Comparison of ENCODE assay signal across 8 mouse cellular contexts in the genomic region with DNA sequence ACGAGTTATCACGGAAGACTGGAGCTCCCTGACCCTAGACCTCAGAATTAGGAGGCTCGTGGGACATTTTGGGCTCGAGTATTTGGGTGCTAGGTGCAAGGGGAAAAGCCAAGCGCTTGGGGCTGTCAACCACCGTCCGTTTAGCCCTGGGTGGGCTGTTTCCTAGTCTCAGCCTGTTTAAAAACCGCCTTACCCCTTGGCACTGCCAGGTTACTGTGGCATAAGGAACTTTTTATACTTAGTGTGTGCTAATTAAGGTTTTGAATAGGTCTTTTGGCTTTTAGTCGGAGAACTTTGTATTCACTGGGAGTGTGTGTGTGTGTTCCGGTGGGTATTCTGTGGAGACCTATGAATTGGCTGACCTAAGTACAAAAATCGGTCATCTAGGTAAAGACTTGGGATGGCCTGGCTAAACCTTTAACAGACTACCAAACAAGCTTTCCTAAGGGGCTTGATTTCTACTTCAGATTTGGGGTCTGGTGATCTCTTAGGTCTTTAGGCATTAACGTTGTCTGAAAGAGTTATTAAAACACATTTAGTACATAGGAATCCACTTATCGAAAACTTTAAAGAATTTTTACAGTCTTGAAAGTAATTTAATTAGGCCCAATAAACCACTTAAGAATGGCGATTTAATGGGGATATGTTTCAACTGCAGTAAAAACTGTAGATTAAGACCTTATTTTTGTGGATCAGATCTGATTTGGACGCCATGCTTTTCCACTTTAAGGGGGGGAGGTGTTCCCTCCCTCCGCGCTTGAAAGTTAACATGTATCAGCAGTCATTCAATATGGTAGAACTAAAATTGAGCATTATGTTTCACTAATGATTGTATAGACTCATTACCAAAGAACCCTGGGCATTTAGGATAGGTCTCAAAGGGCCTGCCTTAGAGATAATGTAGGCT. TPM values are rescaled to one million over a fixed set of nuclear protein-coding genes. Genes with fewer than 3 reads are reported as not detected.
A peak's percentile ranks its signal among the peaks of the same experiment; 100 is the strongest.
DNase-seq lines count a peak whose midpoint lies in the region; ATAC-seq lines count a peak whose summit lies in the region.

No protein-coding gene starts in this region.

- H3K9ac ChIP-seq in lung, embryonic 15.5 days, result peak overlapping the region; percentile 64
- peak overlapping the region; percentile 78 for H3K9ac ChIP-seq in intestine, embryonic 14.5 days (ENCODE audit: low read length)
- peak overlapping the region; percentile 88 for H3K9ac ChIP-seq in neural tube, embryonic 13.5 days

- no peaks in the 10 kb centered on the region for H3K27me3 ChIP-seq in lung, embryonic 15.5 days
- no peaks in the 10 kb centered on the region for H3K27me3 ChIP-seq in intestine, embryonic 14.5 days (replicated peaks; ENCODE audit: control insufficient read depth, insufficient read depth, low read length)
- peaks cover 3% of the 10 kb centered on the region for H3K27me3 ChIP-seq in neural tube, embryonic 13.5 days

- WGBS in lung, embryonic 15.5 days, result 32% methylated on average over 17 of the region's 17 CpGs
- 32% methylated on average over 17 of the region's 17 CpGs for WGBS in intestine, embryonic 14.5 days
- WGBS in neural tube, embryonic 13.5 days, result 22% methylated on average over 17 of the region's 17 CpGs

- DNase-seq in lung, postnatal 25 days (ENCODE audit: low spot score), result no peak
- DNase-seq in c-Kit-positive CD71-positive TER-119-positive erythroid progenitor cells, embryonic 14.5 days (ENCODE audit: low spot score), result peak; percentile 32
- DNase-seq in intestine, embryonic 14.5 days (ENCODE audit: low spot score), result peak; percentile 34
- no peak for DNase-seq in left cerebral cortex, adult 8-10 months (ENCODE audit: low spot score in 2 of 2)
- no peak for DNase-seq in urinary bladder, postnatal 14 days (ENCODE audit: low spot score)
- no peak for DNase-seq in kidney, adult 11 months

- peak overlapping the region; percentile 97; the same call in 1 of the 2 replicates for H3K27ac ChIP-seq in lung, embryonic 15.5 days
- peak overlapping the region; percentile 93; the same call in 1 of the 2 replicates for H3K27ac ChIP-seq in intestine, embryonic 14.5 days (ENCODE audit: low read depth)
- no peak overlapping the region for H3K27ac ChIP-seq in neural tube, embryonic 13.5 days (replicated peaks)

- peak overlapping the region; percentile 98 for H3K4me2 ChIP-seq in lung, embryonic 15.5 days
- H3K4me2 ChIP-seq in intestine, embryonic 14.5 days (ENCODE audit: low read length), result peak overlapping the region; percentile 96
- peak overlapping the region; percentile 100 for H3K4me2 ChIP-seq in neural tube, embryonic 13.5 days

- peak overlapping the region; percentile 58 for H3K4me3 ChIP-seq in lung, embryonic 15.5 days
- H3K4me3 ChIP-seq in intestine, embryonic 14.5 days (ENCODE audit: low read depth, low read length), result peak overlapping the region; percentile 86
- H3K4me3 ChIP-seq in neural tube, embryonic 13.5 days, result peak overlapping the region; percentile 85

- H3K36me3 ChIP-seq in lung, embryonic 15.5 days, result no peaks in the 10 kb centered on the region
- H3K36me3 ChIP-seq in intestine, embryonic 14.5 days (ENCODE audit: control insufficient read depth, insufficient read depth, low read length), result no peaks in the 10 kb centered on the region
- no peaks in the 10 kb centered on the region for H3K36me3 ChIP-seq in neural tube, embryonic 13.5 days

- no peak for ATAC-seq in lung, embryonic 15.5 days (ENCODE audit: borderline replicate concordance, extremely low read depth, low FRiP score, low TSS enrichment)
- ATAC-seq in intestine, embryonic 14.5 days (replicated peaks; ENCODE audit: low FRiP score, low TSS enrichment, low read depth), result no peak
- no peak for ATAC-seq in neural tube, embryonic 13.5 days (ENCODE audit: low read depth)

- H3K4me1 ChIP-seq in lung, embryonic 15.5 days, result peaks cover 36% of the 10 kb centered on the region
- peaks cover 26% of the 10 kb centered on the region for H3K4me1 ChIP-seq in intestine, embryonic 14.5 days (replicated peaks; ENCODE audit: control insufficient read depth, insufficient read depth, low read length)
- H3K4me1 ChIP-seq in neural tube, embryonic 13.5 days (replicated peaks), result peaks cover 39% of the 10 kb centered on the region

- no peaks in the 10 kb centered on the region for H3K9me3 ChIP-seq in lung, embryonic 15.5 days
- H3K9me3 ChIP-seq in intestine, embryonic 14.5 days (ENCODE audit: control insufficient read depth, low read length), result no peaks in the 10 kb centered on the region
- H3K9me3 ChIP-seq in neural tube, embryonic 13.5 days, result no peaks in the 10 kb centered on the region

RNA-seq across cellular contexts. Expression of a gene that starts 2.0 kb away (rescaled TPM):
- polyA plus RNA-seq in lung, embryonic 15.5 days (2015; fragmentation: Nextera tagmentation; extraction: Ambion mirVana), result 2.0 and 2.3 TPM in 2 replicates
- polyA plus RNA-seq in intestine, embryonic 14.5 days (2014; fragmentation: Nextera tagmentation; extraction: Ambion mirVana), result 3.5 and 4.0 TPM in 2 replicates
- 1.4 and 1.7 TPM in 2 replicates for polyA plus RNA-seq in neural tube, embryonic 13.5 days (2015; fragmentation: Nextera tagmentation; extraction: Ambion mirVana)
- 10 to 100 TPM; 20.5 to 26.4 (median 22.2) TPM for total RNA-seq in left cerebral cortex, adult 8-10 months (2022)

Comparison
In these comparisons a context has a peak if more than half of its experiments do, and no peak if none do; other contexts are left out.
1. DNase-seq: peak in c-Kit-positive CD71-positive TER-119-positive erythroid progenitor cells, embryonic 14.5 days (single experiment) and intestine, embryonic 14.5 days (single experiment); none in lung, postnatal 25 days (single experiment), left cerebral cortex, adult 8-10 months (0 of 2), urinary bladder, postnatal 14 days (single experiment) and kidney, adult 11 months (single experiment).
2. Peak in every context shown above with its lines, with median percentiles within 50 percentile points of each other: H3K4me2 ChIP-seq, H3K4me3 ChIP-seq and H3K9ac ChIP-seq.